Comparison of ENCODE assay signal across 8 mouse cellular contexts in genomic region chr17:84182311-84183271, GRCm38 (mm10). TPM values are rescaled to one million over a fixed set of nuclear protein-coding genes. Genes with fewer than 3 reads are reported as not detected.
DNase-seq lines count a peak whose midpoint lies in the region; ATAC-seq lines count a peak whose summit lies in the region.

No protein-coding gene starts in this region.

- peaks cover 39% of the 10 kb centered on the region for H3K4me1 ChIP-seq in embryonic facial prominence, embryonic 12.5 days

- peaks cover 16% of the 10 kb centered on the region for H3K36me3 ChIP-seq in embryonic facial prominence, embryonic 12.5 days

- WGBS in embryonic facial prominence, embryonic 12.5 days: 18% methylated on average over 15 of the region's 16 CpGs

- H3K4me2 ChIP-seq in embryonic facial prominence, embryonic 12.5 days (replicated peaks): peak overlapping the region; percentile 75

- peak; percentile 30 to 45 for DNase-seq in spleen, adult 18-20 months
- DNase-seq in spleen, adult 12 weeks (ENCODE audit: low spot score): no peak
- DNase-seq in heart, postnatal 4 days: peak; percentile 52
- peak; percentile 51 for DNase-seq in liver
- DNase-seq in neural tube, embryonic 10.5 days (ENCODE audit: extremely low spot score, low spot score): peak; percentile 70

- no peaks in the 10 kb centered on the region for H3K9me3 ChIP-seq in embryonic facial prominence, embryonic 12.5 days

- H3K27ac ChIP-seq in embryonic facial prominence, embryonic 12.5 days: peak overlapping the region; percentile 95

- peak overlapping the region; percentile 43 for H3K4me3 ChIP-seq in embryonic facial prominence, embryonic 12.5 days

- no peaks in the 10 kb centered on the region for H3K27me3 ChIP-seq in embryonic facial prominence, embryonic 12.5 days

- ATAC-seq in embryonic facial prominence, embryonic 12.5 days (ENCODE audit: insufficient number of reproducible peaks, insufficient read depth, low FRiP score, low TSS enrichment): peak; percentile 7; the same call in 1 of the 2 replicates
- ATAC-seq in erythroid progenitor cell, adult 5-6 weeks (replicated peaks; ENCODE audit: low FRiP score, poor library complexity, severe bottlenecking): no peak
- no peak for ATAC-seq in megakaryocyte-erythroid progenitor cell, adult 5-6 weeks (replicated peaks; ENCODE audit: low FRiP score, low TSS enrichment, poor library complexity, severe bottlenecking)

- peak overlapping the region; percentile 55 for H3K9ac ChIP-seq in embryonic facial prominence, embryonic 12.5 days

RNA-seq across cellular contexts. Expression of gene Zfp36l2, which starts 5.2 kb away (rescaled TPM):
- polyA plus RNA-seq in embryonic facial prominence, embryonic 12.5 days (2016; fragmentation: Nextera tagmentation; extraction: Ambion mirVana): 24.6 and 26.3 TPM in 2 replicates
- total RNA-seq in heart, postnatal 4 days (2021): 10 to 100 TPM; 37.0 to 41.0 TPM
- 38.2 and 62.0 TPM in 2 replicates for total RNA-seq in erythroid progenitor cell, adult 5-6 weeks (2015; ENCODE audit: low replicate concordance)
- 21.8 and 22.3 TPM in 2 replicates for total RNA-seq in erythroid progenitor cell, adult 5-6 weeks (2017; ENCODE audit: low replicate concordance)
- 136 and 142 TPM in 2 replicates for total RNA-seq in megakaryocyte-erythroid progenitor cell, adult 5-6 weeks (2014; fragmentation: Nextera tagmentation)
- total RNA-seq in megakaryocyte-erythroid progenitor cell, adult 5-6 weeks (2017): 97.7 and 143 TPM in 2 replicates
